16 mouse cellular contexts compared by ENCODE assay signal in genomic region chr12:102701691-102702207, GRCm38 (mm10). TPM values are rescaled to one million over a fixed set of nuclear protein-coding genes. Genes with fewer than 3 reads are reported as not detected.
DNase-seq lines count a peak whose midpoint lies in the region; ATAC-seq and TF ChIP-seq lines count a peak whose summit lies in the region.
"Had no signal": no experiment of that assay in that cellular context is flagged by ENCODE, and none has a peak within 500 bp of the region (broad histone marks: within the 10 kb centered on the region; RNA-seq: fewer than 3 reads in every experiment).

No protein-coding gene starts in this region.

- no peak overlapping the region for H3K27ac ChIP-seq in neural tube, embryonic 12.5 days
- no peak overlapping the region for H3K27ac ChIP-seq in intestine, embryonic 14.5 days (ENCODE audit: low read depth)
- no peak overlapping the region for H3K27ac ChIP-seq in neural tube, embryonic 15.5 days (replicated peaks)
- no peak overlapping the region; the same call in 1 of the 2 replicates for H3K27ac ChIP-seq in gastrocnemius, adult 2 months

- no peak for ATAC-seq in neural tube, embryonic 12.5 days (ENCODE audit: low FRiP score, low read depth)
- ATAC-seq in intestine, embryonic 14.5 days (replicated peaks; ENCODE audit: low FRiP score, low TSS enrichment, low read depth): no peak
- no peak for ATAC-seq in neural tube, embryonic 15.5 days (ENCODE audit: low FRiP score)

- H3K4me1 ChIP-seq in neural tube, embryonic 12.5 days: peaks cover 55% of the 10 kb centered on the region
- peaks cover 54% of the 10 kb centered on the region for H3K4me1 ChIP-seq in intestine, embryonic 14.5 days (replicated peaks; ENCODE audit: control insufficient read depth, insufficient read depth, low read length)
- peaks cover 83% of the 10 kb centered on the region for H3K4me1 ChIP-seq in neural tube, embryonic 15.5 days

- H3K36me3 ChIP-seq in neural tube, embryonic 12.5 days: no peaks in the 10 kb centered on the region
- no peaks in the 10 kb centered on the region for H3K36me3 ChIP-seq in intestine, embryonic 14.5 days (ENCODE audit: control insufficient read depth, insufficient read depth, low read length)
- H3K36me3 ChIP-seq in neural tube, embryonic 15.5 days: no peaks in the 10 kb centered on the region
- H3K36me3 ChIP-seq: liver, embryonic 13.5 days had no signal

- TF ChIP-seq CTCF in gastrocnemius, adult 2 months (IDR thresholded peaks at IDR 0.05): no peak

- DNase-seq in cerebellum, adult 11-12 months: peak; percentile 60
- no peak for DNase-seq in cerebellum, adult 18-20 months
- no peak for DNase-seq in neural tube, embryonic 10.5 days (ENCODE audit: extremely low spot score, low spot score)
- no peak for DNase-seq in intestine, embryonic 14.5 days (ENCODE audit: low spot score)
- DNase-seq in kidney, postnatal 25 days: no peak
- DNase-seq in gastrocnemius, adult 2 months: no peak

- no peaks in the 10 kb centered on the region for H3K9me3 ChIP-seq in neural tube, embryonic 12.5 days
- H3K9me3 ChIP-seq in intestine, embryonic 14.5 days (ENCODE audit: control insufficient read depth, low read length): no peaks in the 10 kb centered on the region
- no peaks in the 10 kb centered on the region for H3K9me3 ChIP-seq in neural tube, embryonic 15.5 days (replicated peaks)
- H3K9me3 ChIP-seq: liver, embryonic 13.5 days had no signal

- 87% methylated on average over 5 of the region's 5 CpGs for WGBS in neural tube, embryonic 12.5 days
- 87% methylated on average over 5 of the region's 5 CpGs for WGBS in intestine, embryonic 14.5 days
- 88% methylated on average over 5 of the region's 5 CpGs for WGBS in neural tube, embryonic 15.5 days

- no peak overlapping the region for H3K9ac ChIP-seq in neural tube, embryonic 12.5 days
- no peak overlapping the region for H3K9ac ChIP-seq in intestine, embryonic 14.5 days (ENCODE audit: low read length)
- no peak overlapping the region for H3K9ac ChIP-seq in neural tube, embryonic 15.5 days (replicated peaks)
- H3K9ac ChIP-seq: liver, embryonic 13.5 days had no signal

- intact Hi-C loops in gastrocnemius, adult 2 months (cut with DNase I): loop anchor here (5.0 kb wide), 1 partner anchor 79 kb away; no protein-coding TSS in a partner anchor

- no peak overlapping the region for H3K4me3 ChIP-seq in neural tube, embryonic 12.5 days
- H3K4me3 ChIP-seq in intestine, embryonic 14.5 days (ENCODE audit: low read depth, low read length): peak overlapping the region; percentile 8; the same call in 1 of the 2 replicates
- H3K4me3 ChIP-seq in neural tube, embryonic 15.5 days (replicated peaks): peak overlapping the region; percentile 79; the same call in 1 of the 2 replicates
- no peak overlapping the region for H3K4me3 ChIP-seq in gastrocnemius, adult 2 months
- H3K4me3 ChIP-seq: liver, embryonic 13.5 days had no signal

- peak overlapping the region; percentile 93 for H3K4me2 ChIP-seq in neural tube, embryonic 12.5 days (replicated peaks)
- peak overlapping the region; percentile 79 for H3K4me2 ChIP-seq in intestine, embryonic 14.5 days (ENCODE audit: low read length)
- peak overlapping the region; percentile 81 for H3K4me2 ChIP-seq in neural tube, embryonic 15.5 days

- H3K27me3 ChIP-seq in neural tube, embryonic 12.5 days (replicated peaks): no peaks in the 10 kb centered on the region
- no peaks in the 10 kb centered on the region for H3K27me3 ChIP-seq in intestine, embryonic 14.5 days (replicated peaks; ENCODE audit: control insufficient read depth, insufficient read depth, low read length)
- no peaks in the 10 kb centered on the region for H3K27me3 ChIP-seq in neural tube, embryonic 15.5 days (replicated peaks)

RNA-seq across cellular contexts. Expression of gene Itpk1, which starts 3.0 kb away (rescaled TPM):
- 24.7 and 28.0 TPM in 2 replicates for polyA plus RNA-seq in neural tube, embryonic 12.5 days (2016; fragmentation: Nextera tagmentation; extraction: Ambion mirVana)
- 25.7 and 31.5 TPM in 2 replicates for polyA plus RNA-seq in intestine, embryonic 14.5 days (2014; fragmentation: Nextera tagmentation; extraction: Ambion mirVana)
- polyA plus RNA-seq in neural tube, embryonic 15.5 days (2015; fragmentation: Nextera tagmentation; extraction: Ambion mirVana): 42.7 TPM in 2 replicates
- total RNA-seq in gastrocnemius, adult 2 months (2021): 1 to 10 TPM; 6.5 to 6.6 TPM

RNA-seq across cellular contexts. Expression of gene Moap1, which starts 41.7 kb away (rescaled TPM):
- 38.4 and 42.9 TPM in 2 replicates for polyA plus RNA-seq in neural tube, embryonic 12.5 days (2016; fragmentation: Nextera tagmentation; extraction: Ambion mirVana)
- polyA plus RNA-seq in intestine, embryonic 14.5 days (2014; fragmentation: Nextera tagmentation; extraction: Ambion mirVana): 21.0 and 27.3 TPM in 2 replicates
- 62.5 and 76.5 TPM in 2 replicates for polyA plus RNA-seq in neural tube, embryonic 15.5 days (2015; fragmentation: Nextera tagmentation; extraction: Ambion mirVana)
- 1 to 10 TPM; 4.8 to 5.5 TPM for total RNA-seq in gastrocnemius, adult 2 months (2021)

RNA-seq across cellular contexts. Expression of gene Tmem251, which starts 41.8 kb away (rescaled TPM):
- polyA plus RNA-seq in neural tube, embryonic 12.5 days (2016; fragmentation: Nextera tagmentation; extraction: Ambion mirVana): 11.6 and 11.7 TPM in 2 replicates
- polyA plus RNA-seq in intestine, embryonic 14.5 days (2014; fragmentation: Nextera tagmentation; extraction: Ambion mirVana): 12.6 and 14.7 TPM in 2 replicates
- 11.7 and 11.9 TPM in 2 replicates for polyA plus RNA-seq in neural tube, embryonic 15.5 days (2015; fragmentation: Nextera tagmentation; extraction: Ambion mirVana)
- 1 to 10 TPM; 2.3 to 3.5 TPM for total RNA-seq in gastrocnemius, adult 2 months (2021)

RNA-seq across cellular contexts. Expression of gene Gm28051, which starts 55.8 kb away (rescaled TPM):
- not detected in 2 replicates for polyA plus RNA-seq in neural tube, embryonic 12.5 days (2016; fragmentation: Nextera tagmentation; extraction: Ambion mirVana)
- polyA plus RNA-seq in intestine, embryonic 14.5 days (2014; fragmentation: Nextera tagmentation; extraction: Ambion mirVana): not detected in 2 replicates
- not detected in 2 replicates for polyA plus RNA-seq in neural tube, embryonic 15.5 days (2015; fragmentation: Nextera tagmentation; extraction: Ambion mirVana)
- total RNA-seq in gastrocnemius, adult 2 months (2021): not detected
- total RNA-seq: adrenal gland, postnatal 14 days; ES-E14; gastrocnemius, postnatal 14 days; left cerebral cortex, postnatal 25 days; monocyte, adult 5-6 weeks had no signal
- polyA plus RNA-seq: heart, embryonic 14.5 days; large intestine, adult 2 months; liver, embryonic 13.5 days had no signal

RNA-seq across cellular contexts. Expression of gene Gon7, which starts 55.9 kb away (rescaled TPM):
- polyA plus RNA-seq in neural tube, embryonic 12.5 days (2016; fragmentation: Nextera tagmentation; extraction: Ambion mirVana): 43.7 and 44.1 TPM in 2 replicates
- polyA plus RNA-seq in intestine, embryonic 14.5 days (2014; fragmentation: Nextera tagmentation; extraction: Ambion mirVana): 26.5 and 30.4 TPM in 2 replicates
- 47.4 and 47.9 TPM in 2 replicates for polyA plus RNA-seq in neural tube, embryonic 15.5 days (2015; fragmentation: Nextera tagmentation; extraction: Ambion mirVana)
- 10 to 100 TPM in 1 of 2 experiments, 1 to 10 TPM in 1; 7.7 to 11.3 TPM for total RNA-seq in gastrocnemius, adult 2 months (2021)

Comparison
In these comparisons a context has a peak if more than half of its experiments do, and no peak if none do; other contexts are left out.
1. H3K4me3 ChIP-seq: peak in intestine, embryonic 14.5 days (single experiment) and neural tube, embryonic 15.5 days (single experiment); none in neural tube, embryonic 12.5 days (single experiment) and gastrocnemius, adult 2 months (single experiment).
2. Peak in every context shown above with its lines, with median percentiles within 50 percentile points of each other: H3K4me2 ChIP-seq.